Mouse (Mus musculus): ENCODE data around the gene Phf6. TPM values are rescaled to one million over a fixed set of nuclear protein-coding genes. Genes with fewer than 3 reads are reported as not detected.
"Not testable (repeated sequence)": the region's sequence is repeated elsewhere in the genome, so short reads cannot be mapped to it uniquely, and the experiment has no call there.

Phf6 gene
- total RNA-seq, 2 experiments from 2014 or later = 14.9 to 16.0 TPM

GRCm38 (mm10) chrX:52972129-52972528, 60.1 kb downstream of the Phf6 start:
- no peak for DNase-seq (ENCODE audit: low spot score in 2 of 2)

- DNase-seq (ENCODE audit: low spot score in 2 of 2) = no peak
Observed at GRCm38 (mm10) chrX:52972680-52973079, 60.6 kb downstream of the Phf6 start.

GRCm38 (mm10) chrX:52978576-52978975, 66.5 kb downstream of the Phf6 start:
- no peak for DNase-seq (ENCODE audit: low spot score in 2 of 2)

- DNase-seq (ENCODE audit: low spot score in 2 of 2) = no peak
Observed at GRCm38 (mm10) chrX:52981378-52981777, 69.3 kb downstream of the Phf6 start.

- DNase-seq (ENCODE audit: low spot score in 2 of 2) = peak; percentile 78 to 85
Observed at GRCm38 (mm10) chrX:52987905-52988783, 76.1 kb downstream of the Phf6 start, which contains the start of gene Hprt. Gene Hprt, plus strand, starts transcription at chrX:52988137.

GRCm38 (mm10) chrX:52994726-52995125, 82.7 kb downstream of the Phf6 start:
- not testable (repeated sequence) for DNase-seq (ENCODE audit: low spot score in 2 of 2)

GRCm38 (mm10) chrX:53004887-53005286, 92.8 kb downstream of the Phf6 start:
- DNase-seq (ENCODE audit: low spot score in 2 of 2) = not testable (repeated sequence)

GRCm38 (mm10) chrX:53006062-53006461, 94.0 kb downstream of the Phf6 start:
- no peak for DNase-seq (ENCODE audit: low spot score in 2 of 2)

Other genes with a start within 250 kb of the Phf6 start
- 10 to 100 TPM; 21.2 to 28.9 TPM for gene Ccdc160, start 121.1 kb upstream of the Phf6 start, total RNA-seq (2021)
- 100 to 1,000 TPM; 104 to 114 TPM for gene Hprt, start 75.9 kb downstream of the Phf6 start, total RNA-seq (2021)